Mouse (Mus musculus) heart, postnatal 10 days (tissue): ENCODE measurements around the gene F8. TPM values are rescaled to one million over a fixed set of nuclear protein-coding genes. Genes with fewer than 3 reads are reported as not detected.
"Not testable (repeated sequence)": the region's sequence is repeated elsewhere in the genome, so short reads cannot be mapped to it uniquely, and the experiment has no call there.

Experiments used
- DNase-seq, 2 experiments: peaks; one replicate each; pipeline ENCODE4 v3.0.0; 2021
- intact Hi-C: fragments of 180-260 bp; cut with DNase I; formaldehyde crosslinking; loops from one replicate; pipeline ENCODE4 v1.15.1; 2025
- total RNA-seq, 2 experiments: library from RNA; stranded (reverse); gene quantifications; 2 replicates each; pipeline ENCODE4 v1.2.3; 2021

The F8 gene
- total RNA-seq, 2 experiments from 2014 or later = 2.1 to 3.1 TPM

DNA sequence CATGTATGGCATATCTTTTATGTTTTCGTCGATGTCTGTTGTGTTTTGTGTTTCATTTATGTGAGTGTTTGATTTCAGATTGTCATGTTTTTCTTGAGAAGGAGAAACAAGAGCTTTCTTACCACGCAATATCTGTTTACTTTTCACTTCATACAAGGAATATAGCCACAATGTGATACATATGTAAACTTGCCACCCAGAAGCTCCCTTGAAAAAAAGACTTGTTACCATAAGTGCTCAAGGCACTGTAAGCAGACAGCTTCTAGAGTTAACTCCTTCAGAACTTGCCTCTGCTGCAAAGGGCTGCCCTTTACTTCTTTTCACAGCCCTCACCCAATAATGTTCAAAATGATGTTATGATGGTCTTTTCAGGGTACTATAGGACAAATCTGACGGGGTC, 234.0 kb downstream of the F8 start:
- DNase-seq = no peak
- intact Hi-C loops = no loop called here

DNA sequence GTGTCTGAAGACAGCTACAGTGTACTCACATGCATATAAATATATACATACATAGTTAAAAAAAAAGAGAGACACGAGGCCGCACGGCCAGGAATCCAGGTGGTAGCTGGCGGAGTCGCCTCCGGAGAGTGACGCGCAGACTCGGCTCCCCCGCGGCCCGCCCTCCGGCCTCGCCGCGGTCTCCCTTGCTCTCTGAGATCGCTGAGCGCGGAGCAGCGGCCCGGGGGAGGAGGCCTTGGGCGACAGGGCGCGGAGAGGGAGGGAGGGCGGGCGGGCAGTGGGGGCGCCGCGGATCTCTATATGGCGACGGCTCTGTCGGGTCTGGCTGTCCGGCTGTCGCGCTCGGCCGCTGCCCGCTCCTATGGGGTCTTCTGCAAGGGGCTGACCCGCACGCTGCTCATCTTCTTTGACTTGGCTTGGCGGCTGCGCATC, 239.3 kb downstream of the F8 start:
- DNase-seq = peak in 1 of 2 experiments; percentile 9
- intact Hi-C loops = not testable (repeated sequence)

- intact Hi-C loops = no loop called here
- DNase-seq = no peak
These were observed 244.2 kb downstream of the F8 start for GRCm38 (mm10) chrX:75138182-75138581.

- intact Hi-C loops = no loop called here
These were observed 244.7 kb downstream of the F8 start for GRCm38 (mm10) chrX:75137729-75138128.

GRCm38 (mm10) chrX:75136938-75137337, 245.5 kb downstream of the F8 start:
- intact Hi-C loops = no loop called here
- no peak for DNase-seq

More at GRCm38 (mm10) chrX:75137729-75138128, 244.7 kb downstream of the F8 start:
- DNase-seq = no peak

DNA sequence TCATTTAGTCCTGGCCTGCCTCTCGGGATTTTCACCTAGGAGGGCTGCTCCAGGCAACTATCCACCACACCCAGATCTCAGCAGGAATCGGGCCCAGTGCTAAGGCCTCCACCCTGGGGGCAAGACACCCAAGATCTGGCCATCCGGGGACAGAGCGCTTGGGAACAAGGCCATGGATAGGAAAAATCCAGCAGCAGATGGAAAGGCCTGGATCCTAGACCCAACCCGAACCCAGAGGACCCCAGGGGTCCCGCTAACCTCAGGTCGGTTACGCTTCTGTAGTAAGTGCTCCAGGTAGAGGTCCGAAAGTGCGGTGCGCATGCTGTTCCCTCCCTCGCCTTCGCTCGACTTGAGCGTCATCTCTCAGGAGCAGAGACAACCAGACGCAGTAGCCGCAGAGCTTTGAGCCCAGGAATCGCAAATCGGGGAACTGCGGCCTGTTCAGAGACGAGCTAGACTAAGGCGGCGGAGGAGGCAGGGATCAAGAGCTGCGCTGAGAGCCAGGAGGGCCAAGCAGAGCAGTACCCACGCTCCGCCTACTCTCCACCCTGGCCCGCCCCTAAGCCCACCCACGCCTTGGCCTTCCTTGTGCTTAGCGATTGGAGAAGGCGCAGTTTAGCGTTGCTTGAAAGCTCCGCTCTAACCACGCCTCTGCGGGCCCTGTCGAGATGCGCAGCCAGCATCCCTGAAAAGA, 251.8 kb downstream of the F8 start, which contains the start of gene Mpp1:
Mpp1 (minus strand) TSS at position 550 of the 694 bp plus-strand sequence.
- DNase-seq = peak; percentile 80 to 81
- intact Hi-C loops = no loop called here

GRCm38 (mm10) chrX:75129474-75129873, 252.9 kb downstream of the F8 start:
- DNase-seq = no peak

GRCm38 (mm10) chrX:75128333-75128980, 254.0 kb downstream of the F8 start:
- intact Hi-C loops = loop anchor here (2.0 kb wide), 1 partner anchor 32 kb away; no protein-coding TSS in a partner anchor
- peak; percentile 15 to 17 for DNase-seq

More at GRCm38 (mm10) chrX:75129474-75129873, 252.9 kb downstream of the F8 start:
- intact Hi-C loops = loop anchor here (2.0 kb wide), 1 partner anchor 33 kb away; no protein-coding TSS in a partner anchor

DNA sequence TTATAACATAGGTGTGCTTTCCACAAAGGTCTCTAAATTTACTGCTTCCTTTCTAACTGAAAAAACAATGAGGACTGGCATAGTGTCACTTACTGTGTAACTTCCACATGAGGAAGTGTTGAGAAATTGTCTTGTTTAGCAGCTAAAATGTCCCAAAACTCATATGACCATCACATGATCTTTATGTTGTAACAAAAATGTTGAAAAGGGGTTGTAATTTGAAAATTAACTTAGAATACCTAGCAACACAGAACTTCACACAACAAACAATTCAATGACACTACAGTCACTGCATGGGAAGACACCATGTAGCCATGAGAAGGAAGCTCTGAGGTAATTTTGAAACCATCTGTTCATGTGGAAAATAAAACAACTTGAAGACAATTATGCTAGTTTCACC, 255.5 kb downstream of the F8 start:
- intact Hi-C loops = no loop called here
- no peak for DNase-seq

GRCm38 (mm10) chrX:75125606-75126005, 256.8 kb downstream of the F8 start:
- intact Hi-C loops = no loop called here
- DNase-seq = no peak

Other genes starting within 250 kb of the F8 start
- gene Smim9, start 218.8 kb downstream of the F8 start, total RNA-seq = not detected
- 100 to 1,000 TPM; 145 to 148 TPM for gene Fundc2, start 216 bp downstream of the F8 start, total RNA-seq
- 10 to 100 TPM; 11.7 to 12.6 TPM for gene Cmc4, start 34.0 kb upstream of the F8 start, total RNA-seq
- gene Mtcp1, start 34.0 kb upstream of the F8 start, total RNA-seq = 1 to 10 TPM; 5.0 to 5.8 TPM
- 10 to 100 TPM; 22.5 to 25.5 TPM for gene Brcc3, start 34.0 kb upstream of the F8 start, total RNA-seq
- gene Vbp1, start 131.7 kb upstream of the F8 start, total RNA-seq = 10 to 100 TPM; 53.8 to 61.9 TPM
- gene Rab39b, start 195.6 kb upstream of the F8 start, total RNA-seq = under 1 TPM; 0.07 to 0.12 TPM